Mouse (Mus musculus) embryo, embryonic 9.5 days (tissue): Measurements from ENCODE around the gene Bace1.
A peak's percentile ranks its signal among the peaks of the same experiment; 100 is the strongest.
"Not testable (repeated sequence)": the region's sequence is repeated elsewhere in the genome, so short reads cannot be mapped to it uniquely, and the experiment has no call there.

ENCODE experiments used
- DNase-seq: peaks from one replicate; pipeline ENCODE4 v3.0.0-alpha.2; 2017; ENCODE audit errors: extremely low spot score

Bace1 gene

GRCm38 (mm10) chr9:45838069-45838433 lies 329 bp upstream of the Bace1 start:
- DNase-seq = peak; percentile 6

- no peak for DNase-seq
Observed at GRCm38 (mm10) chr9:45839139-45839981, 980 bp downstream of the Bace1 start.

GRCm38 (mm10) chr9:45839982-45840300 lies 1.6 kb downstream of the Bace1 start:
- no peak for DNase-seq

DNA sequence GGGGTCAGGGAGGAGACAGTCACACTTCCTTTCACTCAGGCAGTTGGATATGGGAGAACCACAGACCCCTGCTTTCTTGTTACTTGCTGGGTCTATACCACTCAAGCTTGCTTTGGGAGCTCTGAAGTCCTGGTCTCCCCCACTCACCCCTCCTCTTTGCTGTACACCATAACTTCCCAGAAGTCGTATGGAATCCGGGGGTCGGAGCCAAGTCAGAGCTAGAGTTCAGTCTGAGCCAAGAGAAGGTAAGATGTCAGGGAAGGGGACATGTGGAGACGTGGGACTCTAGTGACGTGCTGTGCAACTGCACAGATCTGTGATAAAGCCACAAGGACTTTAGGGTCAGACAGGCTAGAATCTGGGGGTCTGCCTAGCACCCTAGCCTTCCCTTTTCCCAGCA lies 2.0 kb downstream of the Bace1 start:
- DNase-seq = no peak

DNA sequence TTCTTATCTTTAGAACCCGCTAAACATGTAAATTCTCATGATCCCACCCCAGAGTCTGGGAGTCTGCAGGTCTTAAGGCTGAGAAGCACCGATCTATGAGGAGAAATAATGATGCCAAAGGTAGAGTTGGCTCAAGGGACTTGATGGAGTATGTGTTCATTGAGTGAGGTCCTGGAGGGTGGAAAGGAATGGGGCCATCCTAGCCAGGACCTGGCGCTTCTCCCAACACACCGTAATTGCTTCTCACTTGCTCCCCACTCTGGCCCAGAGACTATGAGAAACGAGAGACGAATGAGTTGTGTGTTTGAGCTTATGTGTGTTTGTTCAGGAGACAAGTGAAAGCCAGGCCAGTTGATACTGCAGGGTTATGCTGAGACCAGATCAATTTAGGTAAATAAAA lies 3.1 kb downstream of the Bace1 start:
- DNase-seq = no peak

DNA sequence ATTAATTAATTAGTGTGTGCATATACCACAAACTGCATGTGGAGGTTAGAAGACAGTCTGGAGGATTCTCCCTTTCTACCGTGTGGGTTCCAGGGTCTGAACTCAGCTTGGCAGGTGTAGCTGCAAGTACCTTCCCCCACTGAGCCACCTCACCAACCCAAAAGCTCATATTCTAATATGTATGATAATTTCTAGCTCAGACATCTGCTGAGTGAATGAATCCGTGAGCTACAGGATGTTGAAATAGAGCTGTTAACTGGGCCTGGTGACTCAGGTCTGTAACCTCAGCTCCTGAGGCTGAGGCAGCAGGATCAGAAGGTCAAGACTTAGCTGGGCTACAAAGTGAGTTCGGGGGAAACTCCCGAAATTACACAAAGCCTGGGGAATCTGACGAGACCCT lies 4.6 kb downstream of the Bace1 start:
- DNase-seq = no peak

DNA sequence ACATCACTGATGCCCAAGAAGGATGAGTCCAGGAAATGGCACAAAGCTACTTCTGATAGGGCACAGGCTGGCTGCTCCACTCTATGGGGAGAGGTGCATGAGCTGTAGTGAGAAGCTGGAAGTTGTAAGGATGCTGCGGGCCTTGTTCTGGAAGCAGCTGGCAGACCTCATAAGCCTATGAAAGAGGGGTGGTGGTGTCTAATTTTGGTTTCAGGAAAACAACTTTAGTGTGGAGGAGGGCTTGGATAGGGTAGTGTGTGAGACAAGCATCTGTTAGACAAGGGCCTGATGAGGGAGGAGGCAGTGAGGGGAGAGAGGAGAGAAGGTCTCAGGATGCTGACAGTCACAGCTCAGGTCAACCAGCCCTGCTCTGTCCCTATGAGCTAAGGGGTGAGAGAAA lies 5.4 kb downstream of the Bace1 start:
- DNase-seq = no peak

DNA sequence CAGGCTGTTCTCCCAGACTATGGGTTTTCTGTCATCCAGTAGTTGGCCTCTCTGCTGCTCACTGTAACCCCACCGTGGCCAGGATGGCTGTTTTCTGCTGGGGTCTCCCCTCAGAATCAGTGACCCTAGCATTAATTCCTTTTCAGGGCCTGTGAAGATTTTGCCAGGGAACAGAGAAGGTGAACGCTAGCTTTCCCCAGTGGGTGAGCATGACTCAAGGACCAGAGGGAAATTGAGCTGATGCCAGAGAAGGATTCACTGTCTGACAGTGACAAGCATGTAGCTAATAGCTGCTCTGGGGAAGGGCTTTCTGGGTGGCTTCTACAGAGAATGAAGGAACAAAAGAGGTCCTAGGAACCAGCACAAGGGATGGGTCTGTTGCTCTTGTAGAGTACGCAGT lies 7.2 kb downstream of the Bace1 start:
- no peak for DNase-seq

- DNase-seq = not testable (repeated sequence)
Observed at GRCm38 (mm10) chr9:45846176-45846575, 7.8 kb downstream of the Bace1 start.

- no peak for DNase-seq
Observed at GRCm38 (mm10) chr9:45846891-45847460, 8.6 kb downstream of the Bace1 start.

- no peak for DNase-seq
Observed at GRCm38 (mm10) chr9:45849528-45850408, 11.4 kb downstream of the Bace1 start.

DNA sequence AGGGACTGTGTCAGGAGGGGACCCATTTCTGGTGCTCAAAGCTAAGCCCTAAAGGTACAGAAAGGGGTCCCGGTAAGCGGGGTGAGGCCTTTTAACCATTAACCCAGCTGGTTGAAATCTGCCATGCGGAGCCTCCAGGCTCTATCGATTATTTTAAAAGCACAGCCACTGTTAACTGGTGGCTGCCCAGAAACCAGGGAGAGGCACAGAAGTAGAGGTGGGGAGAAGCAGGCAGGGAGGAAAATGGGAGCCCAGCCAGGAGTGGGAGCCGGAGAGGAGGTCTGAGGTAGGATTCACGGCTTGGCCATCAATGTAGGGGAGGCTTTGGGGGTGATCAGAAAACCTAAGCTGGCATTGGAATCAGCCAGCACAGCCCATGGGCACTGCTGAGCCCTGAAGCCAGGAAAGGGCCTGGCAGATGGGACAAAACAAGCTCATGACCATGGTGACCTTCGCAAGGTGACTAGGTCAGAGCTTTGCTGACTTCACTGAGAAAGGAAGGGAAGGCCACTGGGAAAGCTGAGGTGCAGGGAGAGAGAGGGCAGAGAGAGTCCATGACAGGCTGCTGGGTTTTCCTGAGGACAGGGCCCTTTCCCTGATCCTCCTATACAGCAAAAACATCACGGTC lies 12.3 kb downstream of the Bace1 start:
- no peak for DNase-seq

- DNase-seq = no peak
Observed at GRCm38 (mm10) chr9:45851330-45851729, 12.9 kb downstream of the Bace1 start.

DNA sequence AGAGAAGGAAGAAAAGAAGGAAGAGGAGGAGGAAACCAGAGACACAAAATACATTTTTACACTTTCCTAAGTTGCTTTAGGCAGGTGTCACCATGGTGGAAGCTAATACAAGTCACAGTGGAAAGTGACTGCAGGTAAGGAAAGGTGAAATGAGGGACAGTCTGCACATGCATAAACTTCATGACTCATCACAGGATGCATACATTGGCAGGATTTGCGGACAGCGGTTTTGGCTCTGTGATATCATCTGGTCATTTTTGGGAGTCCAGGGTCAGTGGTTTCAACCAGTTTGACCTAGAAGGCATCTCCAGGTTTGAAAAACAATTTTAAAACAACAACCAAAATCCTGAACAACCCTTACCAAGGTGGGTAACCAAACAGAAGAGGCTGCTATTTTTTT lies 13.4 kb downstream of the Bace1 start:
- no peak for DNase-seq

GRCm38 (mm10) chr9:45853695-45854094 lies 15.3 kb downstream of the Bace1 start:
- DNase-seq = no peak

GRCm38 (mm10) chr9:45854136-45854535 lies 15.8 kb downstream of the Bace1 start:
- DNase-seq = no peak

GRCm38 (mm10) chr9:45859364-45859763 lies 21.0 kb downstream of the Bace1 start:
- no peak for DNase-seq

DNA sequence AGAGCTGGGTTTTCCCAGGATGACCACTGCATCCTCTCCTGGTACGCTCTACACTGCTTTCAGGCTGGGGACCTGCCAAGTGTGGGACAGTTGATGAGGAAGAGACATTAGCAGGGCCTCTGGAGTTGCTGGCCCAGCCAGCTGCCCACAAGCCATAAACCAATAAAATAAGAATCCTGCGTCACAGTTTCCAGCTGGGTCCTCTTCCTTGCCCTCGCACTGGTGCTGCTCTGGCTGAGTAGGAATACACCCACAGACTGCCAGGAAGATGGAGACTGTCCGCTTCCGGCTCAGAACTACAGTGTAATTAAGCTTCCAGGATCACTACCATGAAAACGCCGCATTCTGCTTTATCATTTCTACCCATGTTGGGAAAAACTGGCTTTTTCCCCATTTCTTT lies 23.4 kb downstream of the Bace1 start:
- no peak for DNase-seq

- no peak for DNase-seq
Observed at GRCm38 (mm10) chr9:45869181-45869580, 30.8 kb downstream of the Bace1 start.

DNA sequence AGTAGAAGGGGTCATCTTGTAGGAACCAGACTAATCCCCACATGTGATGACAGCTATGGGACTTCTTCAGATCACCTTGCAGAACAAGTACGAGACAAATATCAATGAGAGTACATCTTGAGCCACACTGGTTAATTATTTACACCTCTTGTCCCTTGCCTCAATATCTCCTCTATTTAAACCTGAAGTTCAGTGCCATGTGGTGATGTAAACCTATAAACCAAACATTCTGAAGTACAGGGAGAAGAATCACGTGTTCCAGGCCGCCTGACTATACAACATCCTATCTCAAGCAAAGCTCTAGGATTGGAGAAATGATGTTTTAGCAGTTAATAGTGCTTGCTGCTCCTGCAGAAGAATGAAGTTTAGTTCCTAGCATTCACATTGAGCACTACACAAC lies 31.9 kb downstream of the Bace1 start:
- DNase-seq = no peak

- no peak for DNase-seq
Observed at GRCm38 (mm10) chr9:45877928-45878327, 39.5 kb downstream of the Bace1 start.

DNA sequence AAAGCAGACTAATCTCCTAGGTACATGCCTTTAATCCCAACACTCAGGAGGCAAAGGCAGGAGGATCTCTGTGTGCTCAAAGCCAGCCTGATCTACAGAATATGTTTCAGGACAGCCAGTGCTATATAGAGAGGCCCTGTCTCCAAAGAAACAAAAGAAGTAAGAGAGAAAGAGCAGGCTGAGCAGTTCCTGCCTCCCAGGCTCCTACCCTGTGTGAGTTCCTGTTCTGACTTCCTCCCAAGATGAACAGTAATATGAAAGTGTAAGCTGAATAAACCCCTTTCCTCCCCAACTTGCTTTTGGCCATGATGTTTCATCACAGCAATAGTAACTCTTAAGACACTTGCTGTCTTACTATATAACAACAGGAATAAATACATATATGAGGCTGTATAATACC lies 55.3 kb downstream of the Bace1 start:
- no peak for DNase-seq
